Mouse (Mus musculus): ENCODE measurements around the gene Mettl27.

DNA sequence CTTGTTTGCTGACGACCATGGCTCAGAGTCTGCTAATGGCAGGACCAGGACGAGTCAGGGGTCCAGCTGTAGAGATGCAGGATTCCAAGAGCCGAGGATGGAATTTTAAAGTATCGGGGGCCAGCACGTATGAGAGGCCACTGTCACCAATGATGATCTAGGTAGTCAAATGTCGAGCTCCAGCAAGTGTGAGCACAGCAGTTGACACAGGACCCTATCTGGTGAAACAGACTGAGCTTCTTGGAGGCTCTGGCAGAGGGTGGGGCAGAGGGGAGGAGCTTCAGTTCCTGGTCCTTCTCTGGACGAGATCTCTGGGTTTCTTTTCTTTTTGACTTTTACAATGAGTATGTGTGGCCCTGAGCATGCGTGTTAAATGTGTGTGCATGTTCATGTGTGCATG, 16.9 kb upstream of the Mettl27 start, which contains the start of gene Cldn13:
- TF ChIP-seq GATA1 (IDR thresholded peaks at IDR 0.05; ENCODE audit: low read length) (no peak), TAL1 (IDR thresholded peaks at IDR 0.05; ENCODE audit: low read length) (peak; percentile 50; the same call in 1 of the 3 replicates)
